11 mouse cellular contexts compared by ENCODE assay signal in genomic region chr11:46089081-46089713, GRCm38 (mm10). TPM values are rescaled to one million over a fixed set of nuclear protein-coding genes. Genes with fewer than 3 reads are reported as not detected.
DNase-seq lines count a peak whose midpoint lies in the region; ATAC-seq and TF ChIP-seq lines count a peak whose summit lies in the region.
"Had no signal": no experiment of that assay in that cellular context is flagged by ENCODE, and none has a peak within 500 bp of the region (broad histone marks: within the 10 kb centered on the region; RNA-seq: fewer than 3 reads in every experiment).

No protein-coding gene starts in this region.

- peaks cover 25% of the 10 kb centered on the region for H3K36me3 ChIP-seq in heart, embryonic 10.5 days
- H3K36me3 ChIP-seq in spleen, adult 2 months (ENCODE audit: control insufficient read depth, insufficient read depth, low read length): 0 out of 2 replicates have a peak, but pooled peaks cover 2% of the 10 kb centered on the region
- H3K36me3 ChIP-seq in stomach, embryonic 16.5 days (ENCODE audit: control insufficient read depth, insufficient read depth, low read length): peaks cover 3% of the 10 kb centered on the region; the same call in 1 of the 2 replicates

- intact Hi-C loops in heart, postnatal 25 days (cut with DNase I): no loop called here

- H3K27ac ChIP-seq in heart, embryonic 10.5 days: peak overlapping the region; percentile 78
- H3K27ac ChIP-seq in spleen, adult 2 months (ENCODE audit: insufficient read depth, low read length): peak overlapping the region; percentile 59
- peak overlapping the region; percentile 81 for H3K27ac ChIP-seq in stomach, embryonic 16.5 days (ENCODE audit: low read length)

- ATAC-seq in stomach, embryonic 16.5 days (ENCODE audit: insufficient read depth, low FRiP score): peak; percentile 66; the same call in 1 of the 2 replicates
- ATAC-seq: forebrain, postnatal 0 days had no signal

- no peak overlapping the region for H3K4me2 ChIP-seq in stomach, embryonic 16.5 days (ENCODE audit: low read depth, low read length)

- no peak for TF ChIP-seq CTCF in spleen, adult 2 months (IDR thresholded peaks at IDR 0.05; ENCODE audit: extremely low read depth, insufficient read depth, insufficient read length, insufficient replicate concordance)

- H3K9ac ChIP-seq in stomach, embryonic 16.5 days (ENCODE audit: low read length): no peak overlapping the region
- H3K9ac ChIP-seq: forebrain, postnatal 0 days had no signal

- no peaks in the 10 kb centered on the region for H3K27me3 ChIP-seq in heart, embryonic 10.5 days (ENCODE audit: insufficient read depth, poor library complexity, severe bottlenecking)
- no peaks in the 10 kb centered on the region for H3K27me3 ChIP-seq in spleen, adult 2 months (ENCODE audit: control insufficient read depth, insufficient read depth, low read length)
- H3K27me3 ChIP-seq in stomach, embryonic 16.5 days (ENCODE audit: control insufficient read depth, insufficient read depth, low read length): no peaks in the 10 kb centered on the region

- TF ChIP-seq POLR2A in spleen, adult 2 months (IDR thresholded peaks at IDR 0.05; ENCODE audit: low read depth, low read length): no peak

- H3K4me3 ChIP-seq in heart, embryonic 10.5 days: no peak overlapping the region
- no peak overlapping the region for H3K4me3 ChIP-seq in spleen, adult 2 months (ENCODE audit: extremely low read depth, insufficient read depth, insufficient read length)
- H3K4me3 ChIP-seq in stomach, embryonic 16.5 days (replicated peaks; ENCODE audit: low read length): no peak overlapping the region
- H3K4me3 ChIP-seq: megakaryocyte, embryonic 14.5 days had no signal

- H3K9me3 ChIP-seq in heart, embryonic 10.5 days: no peaks in the 10 kb centered on the region
- no peaks in the 10 kb centered on the region for H3K9me3 ChIP-seq in stomach, embryonic 16.5 days (replicated peaks; ENCODE audit: control insufficient read depth, low read length)
- H3K9me3 ChIP-seq: megakaryocyte, embryonic 14.5 days had no signal

- WGBS in heart, embryonic 10.5 days: 45% methylated on average over 4 of the region's 4 CpGs
- WGBS in spleen, adult 2 months: 76% methylated on average over 4 of the region's 4 CpGs
- WGBS in stomach, embryonic 16.5 days: 66% methylated on average over 4 of the region's 4 CpGs

- DNase-seq in heart, embryonic 10.5 days (ENCODE audit: low spot score): no peak
- DNase-seq in heart, postnatal 25 days (ENCODE audit: low spot score): no peak
- no peak for DNase-seq in spleen, adult 2 months (ENCODE audit: low read depth in 1 of 2, low spot score in 2 of 2)
- DNase-seq in spleen, postnatal 10 days (ENCODE audit: low spot score in 2 of 2): no peak
- DNase-seq in liver: peak; percentile 26
- no peak for DNase-seq in adrenal gland, postnatal 36 days
- DNase-seq in layer of hippocampus, postnatal 14 days (ENCODE audit: low spot score in 2 of 2): no peak
- DNase-seq: forebrain, postnatal 0 days; layer of hippocampus, postnatal 36 days had no signal

- H3K4me1 ChIP-seq in heart, embryonic 10.5 days: peaks cover 71% of the 10 kb centered on the region
- H3K4me1 ChIP-seq in spleen, adult 2 months (ENCODE audit: control insufficient read depth, insufficient read depth, insufficient read length): peaks cover 22% of the 10 kb centered on the region
- peaks cover 39% of the 10 kb centered on the region for H3K4me1 ChIP-seq in stomach, embryonic 16.5 days (ENCODE audit: control insufficient read depth, insufficient read depth, low read length)

RNA-seq across cellular contexts. Expression of gene Adam19, which starts 33.4 kb away (rescaled TPM):
- polyA plus RNA-seq in heart, embryonic 10.5 days (2016; fragmentation: Nextera tagmentation; extraction: Ambion mirVana): 24.2 and 32.9 TPM in 2 replicates
- 10 to 100 TPM; 36.2 to 78.2 TPM for total RNA-seq in heart, postnatal 25 days (2021)
- 21.3 and 24.9 TPM in 2 replicates for polyA plus RNA-seq in spleen, adult 2 months (2012; rRNA removed)
- polyA plus RNA-seq in stomach, embryonic 16.5 days (2015; fragmentation: Nextera tagmentation; extraction: Ambion mirVana): 22.0 and 22.4 TPM in 2 replicates
- 1 to 10 TPM; 5.7 to 5.8 TPM for total RNA-seq in adrenal gland, postnatal 36 days (2021)
- total RNA-seq in layer of hippocampus, postnatal 14 days (2021): 10 to 100 TPM; 27.5 to 28.4 TPM

RNA-seq across cellular contexts. Expression of gene Gm12166, which starts 37.1 kb away (rescaled TPM):
- 4.3 and 4.5 TPM in 2 replicates for polyA plus RNA-seq in heart, embryonic 10.5 days (2016; fragmentation: Nextera tagmentation; extraction: Ambion mirVana)
- 1 to 10 TPM; 1.6 to 1.9 TPM for total RNA-seq in heart, postnatal 25 days (2021)
- polyA plus RNA-seq in spleen, adult 2 months (2012; rRNA removed): 9.4 and 28.6 TPM in 2 replicates
- 4.7 and 7.9 TPM in 2 replicates for polyA plus RNA-seq in stomach, embryonic 16.5 days (2015; fragmentation: Nextera tagmentation; extraction: Ambion mirVana)
- total RNA-seq in adrenal gland, postnatal 36 days (2021): 1 to 10 TPM; 1.4 to 1.7 TPM
- 1 to 10 TPM; 2.7 to 6.0 TPM for total RNA-seq in layer of hippocampus, postnatal 14 days (2021)

Comparison
In these comparisons a context has a peak if more than half of its experiments do, and no peak if none do; other contexts are left out.
1. RNA of gene Adam19, which starts 33.4 kb away (total RNA-seq): 36.2 to 78.2 TPM in heart, postnatal 25 days and 27.5 to 28.4 TPM in layer of hippocampus, postnatal 14 days; 5.7 to 5.8 TPM in adrenal gland, postnatal 36 days; every median in the first group is over 4 times any median in the second.
2. Peak in every context shown above with its lines, with median percentiles within 50 percentile points of each other: H3K27ac ChIP-seq.